Mouse (Mus musculus) embryonic fibroblast, embryonic 13.5 days (primary cell): ENCODE measurements at regions not wholly inside any gene's neighbourhood (a gene's known extent, or its start where the extent isn't known, plus 50 kb on each side); places are given as distances from the start of the nearest gene placed in this dataset.

ENCODE experiments used
- CTCF ChIP-seq: IDR thresholded peaks from 2 replicates; pipeline ENCODE4 v1.5.1; 2011; ENCODE audit warnings: mild to moderate bottlenecking, control low read depth, low read length, moderate library complexity, borderline replicate concordance; ENCODE audit not compliant: insufficient read depth
- POLR2A ChIP-seq: IDR thresholded peaks from 2 replicates; pipeline ENCODE4 v1.6.1; 2011; ENCODE audit warnings: low read depth, mild to moderate bottlenecking, control low read depth, low read length, moderate library complexity

DNA sequence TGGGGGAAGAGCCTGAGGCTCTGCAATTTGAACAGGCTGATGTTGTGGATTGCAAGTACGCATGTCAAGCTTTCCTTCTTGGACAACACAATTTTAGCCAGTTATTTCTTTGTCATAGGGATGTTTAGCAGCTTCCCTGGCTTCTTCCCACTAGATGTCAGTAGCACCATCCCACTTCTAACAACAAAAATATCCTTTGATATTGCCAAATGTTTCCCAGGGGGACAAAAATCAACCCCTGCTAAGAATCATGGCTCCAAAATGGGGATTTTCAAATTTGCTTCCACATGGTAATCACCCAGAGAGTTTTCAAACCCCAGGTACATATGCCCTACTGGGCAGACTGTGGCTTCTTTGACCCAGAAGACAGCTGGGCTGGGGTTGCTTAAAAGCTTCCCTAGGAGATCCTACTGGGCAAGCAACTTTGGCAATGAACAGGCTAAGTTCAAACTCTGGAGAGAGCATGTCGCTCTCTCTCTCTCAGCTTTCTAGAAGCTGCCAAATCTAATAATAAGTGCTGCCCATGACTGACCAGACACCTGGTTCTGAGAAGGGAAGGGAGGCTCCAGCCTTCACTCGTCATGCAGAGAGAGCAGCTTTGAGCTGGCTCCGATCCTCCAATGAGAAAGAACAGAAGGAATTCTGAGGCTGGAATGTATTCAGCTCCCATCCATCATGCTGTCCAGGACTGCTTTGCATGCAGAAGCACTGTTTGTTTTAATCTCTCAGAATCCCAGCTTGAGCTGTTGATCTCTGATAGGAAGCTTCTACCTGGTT lies 157.2 kb upstream of the Ghitm start:
- TF ChIP-seq POLR2A: no peak
- TF ChIP-seq CTCF: no peak
